Mouse (Mus musculus) frontal cortex, postnatal 36 days (tissue): ENCODE data around the gene Dync1li1.
"Not testable (repeated sequence)": the region's sequence is repeated elsewhere in the genome, so short reads cannot be mapped to it uniquely, and the experiment has no call there.

Source experiments
- DNase-seq, 2 experiments: peaks; one replicate each; pipeline ENCODE4 v3.0.0; 2022; ENCODE audit warnings: low spot score in 2 of 2

The Dync1li1 gene

DNA sequence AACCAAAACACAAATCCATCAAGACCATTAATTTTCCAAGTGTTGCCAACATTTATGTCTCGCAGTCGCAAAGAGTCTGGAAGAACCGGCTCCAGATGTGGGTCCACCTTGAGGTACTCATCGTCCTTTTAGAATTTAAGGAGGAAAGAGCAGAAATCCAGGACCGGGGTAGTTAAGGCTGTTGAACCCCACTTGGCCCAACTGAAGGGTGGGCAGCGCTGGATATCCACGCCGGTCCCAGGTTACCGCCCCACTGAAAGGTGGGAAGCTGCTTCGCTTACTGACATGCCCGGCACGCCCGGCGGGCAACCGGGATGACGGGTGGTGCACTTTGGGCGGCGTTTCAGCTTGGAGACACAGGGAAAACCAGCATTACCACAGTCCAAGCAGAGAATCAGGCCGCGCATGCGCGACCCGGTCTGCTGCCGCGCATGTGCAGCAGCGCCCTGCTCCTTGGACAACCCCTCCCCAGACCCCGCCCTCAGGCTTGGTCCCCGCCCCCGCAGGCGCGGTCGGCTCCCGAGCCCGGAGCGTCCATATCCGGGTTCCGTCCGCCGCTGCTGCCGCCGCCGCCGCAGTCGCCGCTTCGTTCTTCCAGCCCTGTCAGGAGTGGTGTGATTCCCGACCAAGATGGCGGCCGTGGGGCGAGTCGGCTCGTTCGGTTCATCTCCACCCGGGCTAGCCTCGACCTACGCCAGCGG, at the start of gene Dync1li1:
TSS of gene Dync1li1 (plus strand) at position 539 of the 701 bp plus-strand sequence.
- peak; percentile 97 to 98 for DNase-seq

DNA sequence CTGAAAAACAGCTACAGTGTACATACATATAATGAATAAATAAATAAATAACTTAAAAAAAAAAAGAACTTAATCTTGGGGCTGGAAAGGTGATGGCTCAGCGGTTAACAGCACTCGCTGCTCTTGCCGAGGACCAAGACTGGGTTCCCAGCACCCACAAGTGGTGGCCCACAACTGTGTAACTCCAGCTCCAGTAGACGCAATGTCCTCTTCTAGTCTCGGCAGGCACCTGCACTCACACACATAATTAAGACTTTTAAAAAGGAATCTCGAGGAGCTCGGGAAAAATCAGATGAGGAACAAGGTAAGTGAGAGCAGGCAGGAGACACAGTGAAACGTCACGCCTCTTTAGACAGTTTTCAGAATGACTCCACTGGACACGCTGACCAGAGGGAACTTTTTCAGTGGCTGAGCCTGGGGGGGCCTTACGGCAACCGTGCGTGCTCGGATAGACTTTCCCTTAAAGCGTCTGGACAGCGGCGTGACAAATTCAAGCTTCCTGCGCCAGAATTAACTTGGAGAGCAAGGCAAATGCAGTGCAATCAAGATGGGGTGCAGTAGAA, 49.3 kb upstream of the Dync1li1 start:
- DNase-seq = peak in 1 of 2 experiments; percentile 12

DNA sequence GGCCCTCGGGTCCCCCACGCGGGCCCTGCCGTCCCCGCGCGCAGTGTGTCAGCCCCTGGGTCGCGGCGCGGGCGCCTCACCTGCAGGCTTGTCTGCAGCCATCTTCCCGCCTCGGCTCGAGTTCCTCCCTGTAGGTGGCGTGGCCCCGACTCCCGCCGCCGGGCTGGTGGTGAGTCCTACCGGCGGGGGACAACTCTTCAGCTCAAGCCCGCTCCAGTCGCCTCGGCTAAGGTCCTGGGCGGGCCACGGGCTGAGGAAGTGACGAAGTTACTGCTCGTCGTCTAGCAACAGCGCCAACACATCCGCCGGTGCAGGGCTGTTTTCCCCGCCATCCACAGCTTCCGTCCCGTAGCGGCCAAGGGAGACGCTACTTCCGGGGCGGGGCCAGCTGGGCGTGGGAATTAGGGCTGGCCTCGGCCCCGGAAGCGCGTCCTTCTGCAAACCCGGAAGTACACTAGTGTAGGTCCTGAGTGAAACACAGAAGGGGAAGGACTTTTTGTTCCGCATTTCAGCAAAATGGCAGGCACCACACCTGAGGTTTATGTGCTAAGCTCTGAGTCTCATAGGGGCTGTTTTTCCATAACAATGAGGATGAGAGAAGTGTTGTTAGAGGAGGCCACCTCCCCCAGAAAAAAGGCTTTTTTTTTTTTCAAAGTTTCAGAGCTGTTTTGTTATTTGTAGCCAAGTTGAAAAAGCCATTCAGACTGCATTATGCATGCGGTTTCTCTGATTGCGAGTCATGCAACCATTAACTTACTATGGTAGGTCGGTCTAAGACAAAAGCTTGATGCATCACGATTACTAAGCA, 48.5 kb upstream of the Dync1li1 start, which contains the start of gene Cnot10:
TSS of gene Cnot10 (minus strand) at position 346 of the 808 bp plus-strand sequence.
- peak; percentile 92 to 95 for DNase-seq

GRCm38 (mm10) chr9:114646556-114647505, 41.8 kb upstream of the Dync1li1 start:
- peak; percentile 75 to 88 for DNase-seq

GRCm38 (mm10) chr9:114647506-114648432, 40.8 kb upstream of the Dync1li1 start:
- DNase-seq = no peak

- not testable (repeated sequence) for DNase-seq
These were observed 40.1 kb upstream of the Dync1li1 start for GRCm38 (mm10) chr9:114648472-114648871.

- no peak for DNase-seq
These were observed 39.2 kb upstream of the Dync1li1 start for GRCm38 (mm10) chr9:114649371-114649770.

DNA sequence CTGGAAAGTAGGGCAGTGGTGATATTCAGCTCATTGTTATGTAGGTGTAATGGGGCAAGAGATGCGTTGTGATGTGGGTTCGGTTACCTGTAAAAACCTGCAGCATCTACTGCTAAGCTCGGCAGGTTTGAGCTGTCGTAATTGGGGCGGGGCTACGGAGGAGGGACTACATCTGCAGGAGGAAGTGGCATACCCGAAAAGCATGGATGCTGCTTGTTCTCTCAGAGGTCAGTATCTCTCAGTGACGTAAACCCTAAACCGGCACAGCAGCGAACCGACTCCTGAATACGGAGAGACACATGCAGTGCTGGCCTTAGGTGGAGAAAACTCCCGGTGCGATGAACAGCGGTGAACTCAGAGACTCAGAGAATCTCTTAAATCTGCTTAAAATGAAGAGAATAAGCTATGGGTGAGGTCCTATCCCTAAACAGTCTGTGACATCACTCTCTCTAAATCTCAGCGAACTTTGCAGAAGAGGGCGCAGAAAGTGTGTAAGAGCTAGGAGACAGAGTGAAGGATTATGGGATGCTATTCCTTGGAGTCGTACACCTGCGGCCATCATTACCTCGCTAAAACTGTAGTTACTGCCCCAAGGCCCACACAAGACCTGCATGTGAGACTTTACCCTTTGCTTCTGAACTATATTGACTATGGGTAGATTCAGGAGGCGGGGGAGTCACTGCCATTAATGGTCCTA, 37.5 kb upstream of the Dync1li1 start:
- DNase-seq = no peak

- no peak for DNase-seq
These were observed 33.2 kb upstream of the Dync1li1 start for GRCm38 (mm10) chr9:114655356-114655755.

GRCm38 (mm10) chr9:114656701-114657100, 31.9 kb upstream of the Dync1li1 start:
- no peak for DNase-seq

DNA sequence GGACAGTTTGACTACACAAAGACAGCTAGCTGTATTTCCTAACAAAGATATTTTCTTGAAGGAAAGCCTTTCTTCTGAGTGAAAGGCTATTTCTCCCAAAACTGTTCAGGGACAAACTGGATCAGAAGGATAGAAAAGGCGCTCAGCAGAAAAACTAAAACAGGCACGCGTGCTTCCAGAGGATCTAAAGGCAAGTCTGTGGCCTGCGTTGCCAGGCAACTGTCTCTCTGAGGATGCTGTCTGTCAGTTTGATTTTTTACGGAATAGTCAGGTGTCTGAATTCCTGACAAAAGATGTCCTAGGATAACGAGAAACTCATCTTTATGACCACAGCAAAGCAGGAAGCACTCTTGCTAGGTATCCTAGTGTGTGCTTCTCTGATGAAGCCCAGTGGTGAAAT, 28.1 kb upstream of the Dync1li1 start:
- no peak for DNase-seq

- DNase-seq = no peak
These were observed 27.6 kb upstream of the Dync1li1 start for GRCm38 (mm10) chr9:114660983-114661382.

- DNase-seq = no peak
These were observed 26.6 kb upstream of the Dync1li1 start for GRCm38 (mm10) chr9:114661991-114662390.

- DNase-seq = no peak
These were observed 24.8 kb upstream of the Dync1li1 start for GRCm38 (mm10) chr9:114663782-114664181.

DNA sequence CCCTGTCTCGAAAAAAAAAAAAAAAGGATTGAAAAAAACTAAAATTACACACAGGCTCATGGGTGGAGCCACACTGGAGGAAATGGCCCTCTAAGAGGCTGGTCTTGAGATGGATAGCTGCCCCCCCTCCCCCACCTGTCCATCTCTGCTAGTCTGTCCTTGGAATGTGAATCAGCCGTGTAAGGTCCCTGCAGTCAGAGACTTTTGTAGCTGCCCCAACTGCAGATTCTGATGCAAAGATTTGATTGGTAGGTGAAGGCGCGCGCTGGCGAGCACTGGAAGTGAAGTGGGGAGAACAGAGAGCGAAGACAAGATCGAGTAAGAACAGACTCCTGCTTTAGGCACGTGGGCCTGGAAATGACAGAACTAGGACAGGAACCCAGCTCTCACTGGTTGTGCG, 21.7 kb upstream of the Dync1li1 start:
- DNase-seq = no peak

GRCm38 (mm10) chr9:114668047-114668446, 20.5 kb upstream of the Dync1li1 start:
- no peak for DNase-seq

DNA sequence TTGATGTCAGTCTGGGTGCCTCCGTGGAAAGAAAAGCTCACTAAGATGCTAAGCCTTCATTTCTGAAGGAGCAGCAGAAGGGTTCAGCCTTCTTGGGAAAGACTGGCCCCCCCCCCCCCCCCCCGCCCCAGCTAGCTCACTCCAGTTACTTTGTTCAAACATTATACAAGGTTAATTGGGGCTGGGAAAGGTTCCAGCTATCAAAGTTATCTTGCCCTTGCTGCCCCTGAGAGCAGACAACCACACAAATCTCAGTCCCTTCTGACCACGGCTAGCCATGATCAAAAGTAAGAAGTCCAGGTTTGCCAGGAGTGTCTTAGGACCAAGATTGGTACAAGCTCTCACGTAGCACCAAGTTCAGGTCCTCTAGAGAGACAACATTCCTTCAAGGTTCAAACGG, 19.6 kb upstream of the Dync1li1 start:
- no peak for DNase-seq

GRCm38 (mm10) chr9:114671946-114672345, 16.6 kb upstream of the Dync1li1 start:
- DNase-seq = no peak

DNA sequence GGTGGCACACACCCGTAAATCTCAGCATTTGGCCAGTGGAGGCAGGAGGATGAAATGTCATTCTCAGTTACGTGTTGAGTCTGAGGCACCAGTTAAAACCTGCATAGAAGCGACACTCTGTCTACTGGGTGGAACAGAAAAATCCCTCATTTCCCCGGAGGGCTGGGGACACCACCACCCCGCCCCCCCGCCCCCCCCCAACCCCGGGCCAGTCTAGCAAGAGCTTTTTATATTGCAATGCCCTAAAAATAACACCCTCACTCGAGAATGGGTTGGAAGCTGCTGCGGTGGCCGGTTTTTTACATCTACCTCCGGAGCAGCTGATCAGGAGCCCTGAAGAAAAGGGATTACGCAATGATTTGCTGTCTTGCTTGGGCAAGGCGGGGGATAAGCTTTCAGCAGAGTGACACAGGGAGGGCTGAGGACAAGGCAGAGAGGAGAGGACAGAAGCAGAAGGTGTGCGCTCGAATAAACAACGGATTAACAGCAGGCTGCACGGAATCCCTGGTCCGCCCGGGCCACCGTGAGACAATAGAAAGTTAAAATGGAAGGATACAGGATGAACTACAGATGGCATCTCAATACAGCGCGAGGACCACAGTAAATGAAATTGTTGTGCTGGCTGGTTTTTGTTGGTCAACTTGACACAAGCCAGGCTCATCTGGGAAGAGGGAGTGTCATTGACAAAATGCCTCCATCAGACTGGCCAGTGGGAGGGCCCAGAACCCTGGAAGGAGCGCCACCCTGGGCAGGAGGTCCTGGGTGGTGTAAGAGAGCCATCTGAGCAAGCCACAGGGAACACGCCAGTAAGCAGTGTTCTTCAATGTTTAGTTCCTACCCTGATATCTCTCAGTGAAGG, 15.7 kb upstream of the Dync1li1 start:
- DNase-seq = peak; percentile 38 to 64
